ENCODE assay signal across 22 mouse cellular contexts in the genomic region with DNA sequence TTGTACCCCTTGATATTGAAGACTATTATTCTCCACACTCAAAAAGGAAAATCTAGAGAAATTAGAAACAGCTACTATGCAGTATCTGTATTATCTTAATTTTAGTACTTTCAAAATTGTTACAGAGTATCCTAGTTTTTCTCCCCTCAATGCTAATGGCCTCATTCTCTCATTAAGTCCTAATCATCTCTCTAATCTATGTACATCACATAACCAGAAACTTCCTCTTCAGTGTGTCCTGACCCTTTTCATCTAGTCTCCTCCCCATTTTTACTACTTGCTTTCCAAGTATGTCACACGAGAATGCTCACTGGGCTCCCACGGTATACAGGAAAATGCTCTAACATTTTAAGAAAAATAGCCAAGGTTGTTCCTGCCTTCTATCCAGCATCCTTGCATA. TPM values are rescaled to one million over a fixed set of nuclear protein-coding genes. Genes with fewer than 3 reads are reported as not detected.
"Had no signal": no experiment of that assay in that cellular context is flagged by ENCODE, and none has a peak within 500 bp of the region (broad histone marks: within the 10 kb centered on the region; RNA-seq: fewer than 3 reads in every experiment).

No protein-coding gene starts in this region.

- H3K9ac ChIP-seq: lung, embryonic 15.5 days; midbrain, embryonic 13.5 days; midbrain, embryonic 15.5 days; neural tube, embryonic 12.5 days; stomach, embryonic 15.5 days had no signal

- ATAC-seq: lung, postnatal 0 days; midbrain, embryonic 13.5 days; midbrain, embryonic 15.5 days had no signal

- H3K4me2 ChIP-seq: lung, embryonic 15.5 days; midbrain, embryonic 11.5 days; midbrain, embryonic 13.5 days; midbrain, embryonic 15.5 days; neural tube, embryonic 12.5 days; stomach, embryonic 15.5 days had no signal

- DNase-seq: lung, adult 2 months; lung, postnatal 14 days; lung, postnatal 36 days; right cerebral cortex, postnatal 14 days; thymus, adult 2 months; thymus, postnatal 25 days; thymus, postnatal 4 days had no signal

- H3K4me3 ChIP-seq: lung, embryonic 15.5 days; megakaryocyte, embryonic 14.5 days; midbrain, embryonic 13.5 days; midbrain, embryonic 15.5 days; neural tube, embryonic 12.5 days; stomach, embryonic 15.5 days had no signal

- H3K9me3 ChIP-seq: lung, embryonic 15.5 days; megakaryocyte, embryonic 14.5 days; midbrain, embryonic 13.5 days; midbrain, embryonic 15.5 days; neural tube, embryonic 12.5 days; stomach, embryonic 15.5 days had no signal

- H3K27me3 ChIP-seq: lung, embryonic 15.5 days; megakaryocyte, embryonic 14.5 days; midbrain, embryonic 13.5 days; midbrain, embryonic 15.5 days; neural tube, embryonic 12.5 days; stomach, embryonic 15.5 days had no signal

- H3K27ac ChIP-seq: lung, embryonic 15.5 days; macrophage; midbrain, embryonic 13.5 days; midbrain, embryonic 15.5 days; neural tube, embryonic 12.5 days; stomach, embryonic 15.5 days; stomach, postnatal 0 days had no signal

RNA-seq across cellular contexts. Expression of gene Scgb3a1, which starts 44.4 kb away (rescaled TPM):
- total RNA-seq: megakaryocyte progenitor cell, adult 5-6 weeks; midbrain, postnatal 0 days; monocyte, adult 5-6 weeks; neutrophil, adult 5-6 weeks had no signal
- polyA plus RNA-seq: macrophage; midbrain, embryonic 11.5 days; midbrain, embryonic 13.5 days; midbrain, embryonic 15.5 days; neural tube, embryonic 12.5 days; neural tube, embryonic 14.5 days; stomach, embryonic 15.5 days had no signal
